Mouse (Mus musculus) liver, embryonic 14.5 days (tissue): ENCODE results near the gene Atp8a2. TPM values are rescaled to one million over a fixed set of nuclear protein-coding genes. Genes with fewer than 3 reads are reported as not detected.
"Not testable (repeated sequence)": the region's sequence is repeated elsewhere in the genome, so short reads cannot be mapped to it uniquely, and the experiment has no call there.

ENCODE experiments used
- ATAC-seq: fragments of 200-750 bp; cut with Nextera tagmentation; 2 replicates; pipeline ENCODE4 v1.8.0; 2017; ENCODE audit warnings: moderate number of reproducible peaks, mild to moderate bottlenecking, moderate library complexity; ENCODE audit not compliant: insufficient read depth
- DNase-seq, 3 experiments: peaks; one replicate each; pipeline ENCODE4 v3.0.0-alpha.2; 2012 to 2013; ENCODE audit warnings: low read depth in 3 of 3, low spot score in 3 of 3
- H3K27ac ChIP-seq: fragments of 300-500 bp; sonication (generic); 2 replicates; pipeline ENCODE4 v1.5.1; 2014; ENCODE audit warnings: moderate library complexity, mild to moderate bottlenecking, control low read depth, inconsistent platforms
- H3K27me3 ChIP-seq: fragments of 300-500 bp; sonication (generic); 2 replicates; pipeline ENCODE4 v1.6.1; 2014; ENCODE audit warnings: mild to moderate bottlenecking, low read length, moderate library complexity; ENCODE audit not compliant: control insufficient read depth, insufficient read depth
- H3K36me3 ChIP-seq: fragments of 300-500 bp; sonication (generic); replicated peaks from 2 replicates; pipeline ENCODE4 v1.6.1; 2014; ENCODE audit warnings: low read depth; ENCODE audit not compliant: control insufficient read depth, insufficient read depth
- H3K4me1 ChIP-seq, 2 experiments: fragments of 200-500 bp in 1 of 2; fragments of 300-500 bp in 1 of 2; sonication (generic) in 1 of 2; replicated peaks; 2 replicates each; pipeline ENCODE4 v1.6.1; 2012 to 2014; ENCODE audit warnings: antibody characterized with exemption in 1 of 2, inconsistent platforms in 1 of 2, low read length in 1 of 2; ENCODE audit not compliant: control insufficient read depth in 2 of 2, insufficient read depth in 2 of 2
- H3K4me2 ChIP-seq: fragments of 300-500 bp; sonication (generic); 2 replicates; pipeline ENCODE4 v1.6.1; 2014; ENCODE audit warnings: low read depth, mild to moderate bottlenecking, control low read depth, moderate library complexity
- H3K4me3 ChIP-seq, 2 experiments: fragments of 200-500 bp in 1 of 2; fragments of 300-500 bp in 1 of 2; sonication (generic) in 1 of 2; 2 replicates each; pipeline ENCODE4 v1.5.1; 2012 to 2014; ENCODE audit warnings: low read depth in 2 of 2, low read length in 2 of 2, mild to moderate bottlenecking in 2 of 2, control low read depth in 1 of 2, inconsistent platforms in 1 of 2, moderate library complexity in 1 of 2; ENCODE audit not compliant: insufficient read depth in 1 of 2
- H3K9ac ChIP-seq: fragments of 300-500 bp; sonication (generic); replicated peaks from 2 replicates; pipeline ENCODE4 v1.6.1; 2014; ENCODE audit warnings: mild to moderate bottlenecking, control low read depth, moderate library complexity
- H3K9me3 ChIP-seq: fragments of 300-500 bp; sonication (generic); 2 replicates; pipeline ENCODE4 v1.6.1; 2016; ENCODE audit warnings: low read length, mixed read lengths; ENCODE audit not compliant: control insufficient read depth
- CTCF ChIP-seq: IDR thresholded peaks from 2 replicates; pipeline ENCODE4 v1.5.1; 2016; ENCODE audit warnings: antibody characterized with exemption, low read depth, control low read depth
- EP300 ChIP-seq: IDR thresholded peaks from 2 replicates; pipeline ENCODE4 v1.6.1; 2016; ENCODE audit warnings: antibody characterized with exemption, low read depth
- WGBS: fragments of 180-500 bp; shearing (Covaris S2); extraction: QIAGEN DNeasy Blood & Tissue Kit; methylation state at CpG from one replicate; pipeline ENCODE4 v1.1.7; 2014; ENCODE audit not compliant: insufficient replicate concordance; 5-methylcytosine and 5-hydroxymethylcytosine counted together
- polyA plus RNA-seq, 2 experiments: library from polyadenylated mRNA; depleted of rRNA in 1 of 2; stranded (reverse) in 1 of 2; unstranded in 1 of 2; fragments of >200 nt; fragmentation: Nextera tagmentation in 1 of 2; extraction: Ambion mirVana in 1 of 2; gene quantifications; 2 replicates each; pipeline versions ENCODE4 v1.2.1 to v1.2.3; 2012 to 2014

The Atp8a2 gene
- polyA plus RNA-seq, 2 experiments = 0.51 to 1.8 TPM

DNA sequence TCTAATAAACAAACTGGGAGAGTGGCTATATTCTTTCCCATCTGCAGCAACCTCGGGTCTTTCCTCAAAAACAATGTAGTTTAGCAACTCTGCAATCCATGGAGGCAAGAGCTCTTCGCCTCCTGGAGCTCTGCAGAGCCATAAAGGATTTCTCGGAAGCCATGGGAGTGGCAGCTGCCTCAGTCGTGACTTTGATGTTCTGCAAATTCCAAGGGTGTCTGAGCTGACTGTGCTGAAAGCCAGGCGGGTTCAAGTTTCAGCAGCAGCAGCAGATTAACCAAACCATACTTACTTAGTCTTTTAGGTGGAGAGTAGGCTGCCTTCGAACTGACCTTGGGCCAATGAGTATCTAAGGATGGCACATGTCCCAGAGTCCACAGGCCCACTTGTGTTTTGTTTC is 264.6 kb downstream of the Atp8a2 start:
- Histone ChIP-seq H3K27ac (no peak overlapping the region), H3K4me1 (no peaks in the 10 kb centered on the region), H3K27me3 (no peaks in the 10 kb centered on the region), H3K9ac (no peak overlapping the region), H3K9me3 (no peaks in the 10 kb centered on the region), H3K4me2 (no peak overlapping the region), H3K4me3 (no peak overlapping the region), H3K36me3 (no peaks in the 10 kb centered on the region)
- TF ChIP-seq CTCF = no peak
- no peak for TF ChIP-seq EP300
- ATAC-seq (no peak), DNase-seq (no peak)
- 32% methylated on average over 6 of the region's 6 CpGs for WGBS

DNA sequence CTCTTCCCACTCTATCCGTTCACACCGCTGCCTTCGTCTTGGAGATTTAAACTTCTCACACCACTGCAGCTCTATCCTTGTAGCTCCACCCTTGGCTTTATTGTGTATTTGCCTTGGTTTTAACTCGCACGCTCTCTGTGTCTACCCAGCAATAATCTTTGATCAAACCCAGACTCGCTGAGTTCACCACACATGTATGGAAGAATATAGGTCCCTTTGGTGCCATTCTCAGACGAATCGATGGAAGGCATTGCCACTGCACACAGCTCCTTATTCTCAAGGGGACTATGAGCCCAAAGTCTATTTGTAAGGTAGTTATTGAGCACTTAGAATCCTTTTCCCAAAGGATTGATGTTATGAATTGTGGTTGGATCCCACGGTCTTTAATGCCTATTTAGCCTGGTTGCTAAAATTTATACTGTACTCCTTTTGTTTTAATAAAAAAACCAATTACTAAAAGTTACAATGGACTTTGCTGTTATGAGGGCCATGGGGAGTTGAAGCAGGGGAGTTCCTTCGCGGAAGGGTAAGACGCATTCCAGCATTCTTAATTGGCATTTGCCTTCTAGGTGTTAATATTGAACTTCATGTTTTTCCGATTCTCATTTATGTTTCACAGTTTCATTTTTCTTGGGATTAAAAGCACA is 265.4 kb downstream of the Atp8a2 start:
- 70% methylated on average over 13 of the region's 13 CpGs for WGBS
- Histone ChIP-seq H3K4me3 (no peak overlapping the region), H3K9me3 (no peaks in the 10 kb centered on the region), H3K27me3 (no peaks in the 10 kb centered on the region), H3K27ac (no peak overlapping the region), H3K36me3 (no peaks in the 10 kb centered on the region), H3K4me2 (no peak overlapping the region), H3K9ac (no peak overlapping the region), H3K4me1 (no peaks in the 10 kb centered on the region)
- no peak for ATAC-seq
- no peak for TF ChIP-seq CTCF
- DNase-seq = no peak

DNA sequence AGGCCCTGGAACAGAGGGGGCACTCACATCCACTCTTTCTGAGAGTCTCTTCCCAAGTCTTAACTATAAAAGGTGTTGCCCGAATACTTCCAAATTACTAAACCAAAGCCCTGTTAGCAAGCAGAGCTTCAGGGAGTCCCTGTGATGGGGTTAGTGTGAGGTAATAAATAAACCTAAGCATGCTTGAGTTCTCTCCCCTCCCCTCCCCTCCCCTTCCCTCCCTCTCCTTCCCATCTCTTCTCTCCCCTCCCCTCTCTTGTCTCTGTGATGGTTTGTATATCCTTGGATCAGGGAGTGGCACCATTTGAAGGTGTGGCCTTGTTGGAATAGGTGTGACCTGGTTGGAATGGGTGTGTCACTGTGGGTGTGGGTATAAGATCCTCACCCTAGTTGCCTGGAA is 267.8 kb downstream of the Atp8a2 start:
- not testable (repeated sequence) for H3K36me3 ChIP-seq, H3K27ac ChIP-seq, DNase-seq, H3K27me3 ChIP-seq, H3K9me3 ChIP-seq, H3K4me3 ChIP-seq, H3K9ac ChIP-seq, ATAC-seq, H3K4me2 ChIP-seq, H3K4me1 ChIP-seq
- 62% methylated on average over 1 of the region's 1 CpGs for WGBS

DNA sequence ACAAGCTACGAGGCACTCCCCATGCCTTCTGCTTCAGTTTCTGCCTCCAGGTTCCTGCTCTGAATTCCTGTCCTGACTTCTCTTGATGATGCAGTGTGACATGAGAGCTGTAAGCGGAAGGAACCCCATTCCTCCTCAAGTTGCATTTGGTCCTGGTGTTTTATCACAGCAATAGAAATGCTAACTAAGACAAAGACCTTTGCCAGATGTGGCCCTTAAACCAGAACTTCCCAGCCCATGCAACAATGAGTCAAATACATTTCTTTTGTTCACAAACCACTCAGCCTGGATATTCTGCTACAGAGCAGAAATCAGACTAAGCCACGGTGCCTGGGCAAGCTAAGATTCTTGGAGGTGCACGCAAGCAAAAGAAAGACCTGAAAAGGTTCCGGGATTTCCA is 268.2 kb downstream of the Atp8a2 start:
- TF ChIP-seq CTCF (no peak), EP300 (no peak)
- Histone ChIP-seq H3K27me3 (no peaks in the 10 kb centered on the region), H3K4me3 (no peak overlapping the region), H3K36me3 (no peaks in the 10 kb centered on the region), H3K4me2 (no peak overlapping the region), H3K27ac (no peak overlapping the region), H3K9ac (no peak overlapping the region), H3K4me1 (no peaks in the 10 kb centered on the region), H3K9me3 (no peaks in the 10 kb centered on the region)
- 72% methylated on average over 5 of the region's 5 CpGs for WGBS
- ATAC-seq (no peak), DNase-seq (no peak)

DNA sequence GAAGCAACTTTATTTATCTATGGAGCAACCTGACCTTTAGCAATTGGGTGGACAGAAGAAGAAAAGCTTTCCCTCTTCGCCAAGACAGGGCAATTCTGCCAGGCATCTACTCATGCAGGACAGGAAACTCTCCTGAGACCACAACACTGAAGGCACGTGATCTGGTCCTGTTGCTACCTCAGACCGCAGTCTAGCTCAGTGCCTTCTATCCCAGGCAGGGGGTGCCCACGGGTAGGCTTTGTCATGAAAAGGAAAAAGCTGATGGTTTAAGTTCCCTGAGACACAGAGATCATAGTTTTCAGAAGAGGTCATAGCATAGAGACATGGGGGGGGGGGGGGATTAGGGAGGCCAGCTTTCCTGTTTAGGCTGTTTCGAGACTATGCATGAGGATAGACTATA is 269.2 kb downstream of the Atp8a2 start:
- Histone ChIP-seq H3K4me3 (no peak overlapping the region), H3K27ac (no peak overlapping the region), H3K36me3 (no peaks in the 10 kb centered on the region), H3K4me1 (no peaks in the 10 kb centered on the region), H3K4me2 (no peak overlapping the region), H3K9ac (no peak overlapping the region), H3K9me3 (no peaks in the 10 kb centered on the region), H3K27me3 (no peaks in the 10 kb centered on the region)
- TF ChIP-seq CTCF (no peak), EP300 (no peak)
- ATAC-seq (no peak), DNase-seq (no peak)
- 46% methylated on average over 5 of the region's 5 CpGs for WGBS
